Mouse (Mus musculus) heart, postnatal 0 days (tissue): ENCODE measurements around the gene Gja6. TPM values are rescaled to one million over a fixed set of nuclear protein-coding genes. Genes with fewer than 3 reads are reported as not detected.
A peak's percentile ranks its signal among the peaks of the same experiment; 100 is the strongest.

Source experiments
- ATAC-seq: fragments of 200-750 bp; cut with Nextera tagmentation; 2 replicates; pipeline ENCODE4 v1.8.0; 2017; ENCODE audit warnings: low read depth, moderate number of reproducible peaks, moderate library complexity; ENCODE audit not compliant: insufficient read depth
- DNase-seq: peaks from one replicate; pipeline ENCODE4 v3.0.0-alpha.2; 2016; ENCODE audit warnings: low spot score
- H3K27ac ChIP-seq: fragments of 300-500 bp; sonication (generic); 2 replicates; pipeline ENCODE4 v1.5.1; 2014; ENCODE audit warnings: low read depth, mild to moderate bottlenecking
- H3K27me3 ChIP-seq: fragments of 300-500 bp; sonication (generic); 2 replicates; pipeline ENCODE4 v1.6.1; 2014; ENCODE audit warnings: low read length, mixed read lengths; ENCODE audit not compliant: control insufficient read depth, insufficient read depth
- H3K36me3 ChIP-seq: fragments of 300-500 bp; sonication (generic); replicated peaks from 2 replicates; pipeline ENCODE4 v1.6.1; 2014; ENCODE audit warnings: low read length, mixed read lengths; ENCODE audit not compliant: control insufficient read depth, insufficient read depth
- H3K4me1 ChIP-seq: fragments of 300-500 bp; sonication (generic); 2 replicates; pipeline ENCODE4 v1.6.1; 2014; ENCODE audit warnings: antibody characterized with exemption; ENCODE audit not compliant: control insufficient read depth, insufficient read depth
- H3K4me2 ChIP-seq: fragments of 300-500 bp; sonication (generic); 2 replicates; pipeline ENCODE4 v1.6.1; 2014; ENCODE audit warnings: low read depth, mild to moderate bottlenecking, low read length, moderate library complexity
- H3K4me3 ChIP-seq: fragments of 300-500 bp; sonication (generic); 2 replicates; pipeline ENCODE4 v1.5.1; 2014; ENCODE audit warnings: low read depth, low read length
- H3K9ac ChIP-seq: fragments of 300-500 bp; sonication (generic); replicated peaks from 2 replicates; pipeline ENCODE4 v1.6.1; 2014; ENCODE audit warnings: low read depth, low read length, mixed read lengths
- H3K9me3 ChIP-seq: fragments of 300-500 bp; sonication (generic); replicated peaks from 2 replicates; pipeline ENCODE4 v1.6.1; 2016; ENCODE audit warnings: low read length; ENCODE audit not compliant: control insufficient read depth
- CTCF ChIP-seq: IDR thresholded peaks from 2 replicates; pipeline ENCODE4 v1.5.1; 2016; ENCODE audit warnings: antibody characterized with exemption, control low read depth, low read depth
- EP300 ChIP-seq: IDR thresholded peaks from 2 replicates; pipeline ENCODE4 v1.6.1; 2016; ENCODE audit warnings: antibody characterized with exemption, low read depth
- WGBS: fragments of 180-500 bp; shearing (Covaris S2); extraction: QIAGEN DNeasy Blood & Tissue Kit; methylation state at CpG from one replicate; pipeline ENCODE4 v1.1.7; 2014; 5-methylcytosine and 5-hydroxymethylcytosine counted together
- polyA plus RNA-seq: library from polyadenylated mRNA; unstranded; fragments of >200 nt; fragmentation: Nextera tagmentation; extraction: Ambion mirVana; gene quantifications from 2 replicates; pipeline ENCODE4 v1.2.1, GENCODE M21; 2015
- total RNA-seq: library from RNA; depleted of rRNA; stranded (reverse); fragments of >200 nt; gene quantifications from 2 replicates; pipeline ENCODE4 v1.2.3, GENCODE M21; 2014; ENCODE audit warnings: low replicate concordance; rRNA removed

The Gja6 gene
- total RNA-seq (0.73 and 1.5 TPM in 2 replicates), polyA plus RNA-seq (0.07 TPM in 1 of 2 replicates, not detected in the other)

GRCm38 (mm10) chrX:160906952-160907351 lies at the start of gene Gja6:
TSS of gene Gja6 (minus strand) at chrX:160907052.
- Histone ChIP-seq H3K27me3 (no peaks in the 10 kb centered on the region), H3K36me3 (no peaks in the 10 kb centered on the region), H3K27ac (no peak within 1 kb of the TSS), H3K4me3 (no peak within 1 kb of the TSS), H3K4me1 (no peaks in the 10 kb centered on the region), H3K9ac (no peak within 1 kb of the TSS), H3K4me2 (no peak within 1 kb of the TSS), H3K9me3 (no peaks in the 10 kb centered on the region)
- DNase-seq (no peak), ATAC-seq (no peak)
- WGBS, result 61% methylated on average over 4 of the region's 4 CpGs
- no peak for TF ChIP-seq CTCF
- TF ChIP-seq EP300, result no peak

DNA sequence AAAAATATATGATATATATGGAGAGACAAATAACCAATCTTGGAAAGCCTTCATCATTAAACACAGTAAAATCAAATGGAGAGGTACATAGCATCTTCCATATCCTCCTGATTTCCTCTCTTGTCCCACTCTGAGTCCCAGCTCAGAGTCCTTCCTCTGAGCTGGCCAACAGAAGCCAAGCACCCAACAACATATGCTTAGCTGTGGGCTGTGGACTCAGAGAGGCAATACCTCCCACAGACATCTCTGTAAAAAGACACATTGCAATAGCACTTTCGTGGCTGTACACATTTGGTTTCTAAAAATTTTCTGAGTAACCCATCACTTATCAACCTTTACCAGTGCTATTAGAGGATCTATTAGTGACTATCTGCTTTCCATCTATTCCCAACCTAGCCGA lies 42.7 kb upstream of the Gja6 start:
- Histone ChIP-seq H3K27me3 (no peaks in the 10 kb centered on the region), H3K9me3 (no peaks in the 10 kb centered on the region), H3K4me3 (no peak overlapping the region), H3K27ac (no peak overlapping the region), H3K36me3 (no peaks in the 10 kb centered on the region), H3K4me1 (no peaks in the 10 kb centered on the region), H3K4me2 (no peak overlapping the region), H3K9ac (no peak overlapping the region)
- 78% methylated on average over 2 of the region's 2 CpGs for WGBS
- DNase-seq (no peak), ATAC-seq (no peak)
- TF ChIP-seq CTCF (no peak), EP300 (no peak)

DNA sequence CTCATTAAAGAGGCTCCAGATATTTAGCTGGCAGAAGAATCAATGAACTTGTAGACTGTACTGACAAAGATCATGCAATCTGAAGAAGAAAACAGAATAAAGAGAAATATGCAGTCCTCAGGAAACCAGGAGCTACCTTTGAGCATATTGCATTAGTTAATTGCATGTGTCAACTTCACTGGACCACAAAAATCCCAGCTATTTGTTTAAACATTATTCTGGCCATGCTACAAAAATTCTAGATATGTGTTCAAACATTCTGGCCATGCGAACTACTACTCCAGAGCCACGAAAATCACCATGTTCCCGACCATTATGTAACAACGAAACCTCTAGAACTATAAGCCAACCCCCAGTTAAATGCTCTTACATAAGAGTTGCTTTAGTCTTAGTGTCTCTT lies 37.9 kb upstream of the Gja6 start:
- ATAC-seq, result no peak
- 75% methylated on average over 4 of the region's 4 CpGs for WGBS

GRCm38 (mm10) chrX:160935541-160935940 lies 28.7 kb upstream of the Gja6 start:
- TF ChIP-seq CTCF (peak; percentile 42), EP300 (no peak)
- WGBS, result 39% methylated on average over 1 of the region's 1 CpGs
- H3K36me3 ChIP-seq, result no peaks in the 10 kb centered on the region
- ATAC-seq, result no peak
- no peak overlapping the region for H3K27ac ChIP-seq
- H3K4me1 ChIP-seq, result no peaks in the 10 kb centered on the region
- H3K4me2 ChIP-seq, result no peak overlapping the region
- H3K9me3 ChIP-seq, result no peaks in the 10 kb centered on the region
- DNase-seq, result no peak
- H3K27me3 ChIP-seq, result no peaks in the 10 kb centered on the region
- H3K4me3 ChIP-seq, result no peak overlapping the region
- no peak overlapping the region for H3K9ac ChIP-seq

More for the DNA sequence above, 37.9 kb upstream of the Gja6 start:
- DNase-seq, result no peak
- TF ChIP-seq EP300, result no peak
- TF ChIP-seq CTCF, result no peak
- Histone ChIP-seq H3K9ac (no peak overlapping the region), H3K4me2 (no peak overlapping the region), H3K27me3 (no peaks in the 10 kb centered on the region), H3K4me3 (no peak overlapping the region), H3K27ac (no peak overlapping the region), H3K4me1 (no peaks in the 10 kb centered on the region), H3K36me3 (no peaks in the 10 kb centered on the region), H3K9me3 (no peaks in the 10 kb centered on the region)

- Histone ChIP-seq H3K36me3 (no peaks in the 10 kb centered on the region), H3K27ac (no peak overlapping the region), H3K9me3 (no peaks in the 10 kb centered on the region), H3K4me2 (no peak overlapping the region), H3K4me1 (no peaks in the 10 kb centered on the region), H3K27me3 (no peaks in the 10 kb centered on the region), H3K4me3 (no peak overlapping the region), H3K9ac (no peak overlapping the region)
- ATAC-seq (no peak), DNase-seq (no peak)
- no peak for TF ChIP-seq EP300
- TF ChIP-seq CTCF, result peak; percentile 22; the same call in 1 of the 2 replicates
These were observed 23.8 kb upstream of the Gja6 start for GRCm38 (mm10) chrX:160930656-160931055.

DNA sequence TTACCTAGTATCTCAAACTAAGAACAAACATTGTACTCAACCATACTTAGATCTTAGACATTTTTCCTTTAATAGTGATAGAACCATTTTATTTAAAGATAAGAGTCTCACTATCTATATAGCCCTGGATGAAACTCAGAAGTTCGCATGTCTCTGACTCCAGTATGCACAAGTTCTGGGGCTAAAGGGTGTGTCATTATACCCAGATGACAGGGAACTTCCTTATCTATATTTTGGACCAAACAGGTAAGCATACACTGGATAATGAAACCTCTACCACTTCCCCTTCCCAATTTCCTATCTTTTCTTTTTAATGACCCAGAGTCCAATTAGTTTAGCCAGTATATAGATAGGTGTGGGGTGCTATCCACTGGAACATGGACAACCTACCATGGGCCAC lies 22.0 kb upstream of the Gja6 start:
- no peaks in the 10 kb centered on the region for H3K27me3 ChIP-seq
- no peak overlapping the region for H3K4me3 ChIP-seq
- WGBS, result 83% methylated on average over 1 of the region's 1 CpGs
- TF ChIP-seq EP300 (no peak), CTCF (no peak)
- ATAC-seq, result no peak
- H3K9me3 ChIP-seq, result no peaks in the 10 kb centered on the region
- DNase-seq, result no peak
- no peak overlapping the region for H3K27ac ChIP-seq
- no peak overlapping the region for H3K4me2 ChIP-seq
- no peaks in the 10 kb centered on the region for H3K4me1 ChIP-seq
- no peak overlapping the region for H3K9ac ChIP-seq
- no peaks in the 10 kb centered on the region for H3K36me3 ChIP-seq
